Mouse (Mus musculus) thymus, postnatal 36 days (tissue): ENCODE measurements around the gene Gins2.
A peak's percentile ranks its signal among the peaks of the same experiment; 100 is the strongest.

Experiments used
- DNase-seq, 2 experiments: peaks; one replicate each; pipeline ENCODE4 v3.0.0; 2022; ENCODE audit warnings: mixed read lengths in 2 of 2

Gins2 gene

DNA sequence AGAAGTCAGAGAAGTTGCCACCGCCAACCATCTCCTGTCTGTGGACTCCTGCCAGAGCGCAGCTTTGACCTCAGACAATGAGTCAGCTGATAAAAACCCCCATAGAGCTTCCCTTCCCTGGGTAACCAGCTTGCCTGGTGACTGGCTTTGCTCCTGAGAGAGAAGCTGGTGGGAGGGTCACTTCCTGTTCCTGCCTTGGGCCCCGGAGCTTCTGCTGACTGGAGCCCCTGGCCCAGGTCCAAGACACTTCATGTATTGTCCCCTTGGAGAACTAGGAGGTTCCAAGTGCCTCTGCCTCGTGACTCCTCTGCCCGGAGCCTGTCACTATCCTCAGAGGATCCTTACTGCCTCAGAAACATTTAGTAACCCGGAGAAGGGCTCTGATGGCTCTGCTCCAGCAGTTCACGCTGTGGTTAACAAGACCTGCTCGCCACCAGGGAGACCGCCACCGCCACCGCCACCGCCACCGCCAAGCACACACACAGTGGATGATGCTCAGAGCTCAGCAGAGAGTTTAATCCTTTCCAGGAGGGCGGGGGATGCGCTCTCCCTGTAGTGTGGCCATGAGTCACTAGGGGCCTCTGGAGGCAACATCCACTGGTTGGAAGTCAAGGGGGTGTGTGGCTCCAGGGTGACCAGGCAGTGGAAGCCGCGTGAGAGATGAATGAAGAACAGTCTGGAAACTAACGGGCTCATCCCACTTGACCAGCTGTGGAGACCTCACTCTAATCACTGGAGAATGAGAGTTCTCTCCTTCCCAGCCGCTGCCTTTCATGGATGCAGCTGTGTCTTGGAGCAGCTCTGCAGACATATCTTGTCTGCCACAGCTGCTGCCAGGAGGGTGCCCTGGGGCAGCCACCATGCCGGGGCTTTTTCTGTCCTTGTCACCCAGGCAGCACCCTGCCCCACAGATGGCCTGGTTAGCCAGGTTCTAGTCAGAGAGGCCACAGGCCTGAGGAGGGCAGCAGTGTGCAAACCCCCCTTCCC lies 25.0 kb downstream of the Gins2 start:
- DNase-seq: no peak

DNA sequence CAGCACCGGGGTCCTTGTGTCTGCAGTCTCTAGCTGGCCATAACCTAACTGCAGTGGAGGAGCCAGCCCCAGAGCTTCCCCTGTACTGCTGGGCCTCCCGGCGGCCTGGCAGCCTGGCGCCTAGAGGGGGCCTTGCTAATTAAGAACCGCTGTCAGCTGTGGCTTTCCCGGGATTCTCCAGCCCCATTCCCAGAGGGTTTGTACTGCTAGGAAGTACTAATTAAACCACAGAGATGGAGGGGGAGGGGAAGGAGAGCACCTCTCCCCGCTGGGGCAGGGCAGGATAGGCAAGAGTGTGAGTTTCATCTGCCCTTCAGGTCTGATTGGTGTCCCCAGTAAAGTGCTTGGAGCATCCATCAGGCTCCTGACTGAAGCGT lies 25.8 kb downstream of the Gins2 start:
- no peak for DNase-seq

DNA sequence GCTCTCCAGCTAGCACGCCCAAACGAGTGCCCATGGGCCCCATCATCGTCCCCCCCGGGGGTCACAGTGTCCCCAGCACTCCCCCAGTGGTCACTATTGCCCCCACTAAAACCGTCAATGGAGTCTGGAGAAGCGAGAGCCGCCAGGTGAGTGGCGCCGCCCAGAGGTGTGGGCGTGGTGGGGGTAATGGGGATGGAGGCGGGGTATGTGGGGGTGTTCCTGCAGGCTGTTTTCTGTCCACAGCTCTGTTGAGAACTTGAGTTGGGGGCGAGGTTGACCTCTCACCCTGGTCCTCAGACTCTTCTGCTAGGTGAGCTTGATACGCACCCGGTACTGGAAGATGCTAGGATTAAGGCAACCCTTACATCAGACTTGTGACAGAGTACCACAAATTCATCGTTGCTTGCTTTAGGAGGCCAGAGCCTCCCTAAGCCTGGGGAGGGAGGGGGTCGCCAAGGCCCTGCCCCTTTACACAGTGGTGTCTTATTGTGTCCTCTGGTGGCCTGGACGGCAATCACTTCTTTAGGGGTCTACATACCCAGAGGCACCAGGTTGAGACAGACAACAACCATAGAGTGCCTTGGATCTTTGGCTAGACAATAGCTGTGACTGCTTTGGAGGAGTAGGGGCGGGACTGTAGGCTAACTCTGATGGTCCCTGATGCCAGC lies 26.3 kb downstream of the Gins2 start:
- DNase-seq: no peak

DNA sequence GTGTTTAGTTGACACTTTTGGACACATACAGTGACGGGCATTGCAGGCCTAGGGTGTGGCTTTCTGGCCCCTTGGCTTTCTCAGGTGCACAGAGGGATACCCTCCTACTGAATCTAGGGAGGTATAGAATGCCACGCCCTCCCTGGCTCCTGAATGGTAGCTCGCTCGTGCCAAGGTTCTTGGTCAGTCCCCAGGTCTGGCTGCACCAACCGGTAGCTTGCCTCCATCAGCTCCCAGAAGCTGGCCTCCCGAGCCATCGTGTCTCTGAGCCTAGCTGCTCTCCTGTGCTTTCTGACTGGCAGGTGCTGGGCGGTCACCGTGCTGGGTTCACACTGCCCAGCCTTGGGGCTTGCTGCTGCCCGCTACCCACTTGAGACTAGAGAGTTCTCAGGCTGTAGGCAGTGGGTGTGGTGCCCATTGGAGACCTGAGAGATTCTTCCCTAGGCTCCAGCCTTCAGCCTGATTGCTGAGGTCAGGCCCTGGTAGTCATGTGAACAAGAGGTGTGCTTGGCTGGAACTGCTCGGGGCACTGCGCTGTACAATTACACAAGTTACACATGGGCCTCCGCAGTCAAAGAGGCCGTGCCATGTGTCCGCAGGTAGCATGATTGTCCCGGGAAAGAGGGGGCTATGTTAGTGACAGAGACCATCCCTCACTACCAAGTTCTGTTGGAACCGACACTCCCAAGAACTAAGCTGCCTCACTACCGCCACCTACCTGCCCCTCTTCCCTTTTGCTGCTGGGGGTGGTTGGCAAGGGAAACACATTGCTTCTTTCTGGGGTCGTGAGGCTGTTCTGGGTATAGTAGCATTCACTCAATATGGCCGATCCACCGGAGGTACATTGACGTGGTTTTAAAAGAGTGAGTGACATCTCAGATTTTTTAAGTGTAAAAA lies 27.3 kb downstream of the Gins2 start:
- DNase-seq: peak; percentile 69 to 70

GRCm38 (mm10) chr8:120560535-120560934 lies 28.6 kb downstream of the Gins2 start:
- no peak for DNase-seq

DNA sequence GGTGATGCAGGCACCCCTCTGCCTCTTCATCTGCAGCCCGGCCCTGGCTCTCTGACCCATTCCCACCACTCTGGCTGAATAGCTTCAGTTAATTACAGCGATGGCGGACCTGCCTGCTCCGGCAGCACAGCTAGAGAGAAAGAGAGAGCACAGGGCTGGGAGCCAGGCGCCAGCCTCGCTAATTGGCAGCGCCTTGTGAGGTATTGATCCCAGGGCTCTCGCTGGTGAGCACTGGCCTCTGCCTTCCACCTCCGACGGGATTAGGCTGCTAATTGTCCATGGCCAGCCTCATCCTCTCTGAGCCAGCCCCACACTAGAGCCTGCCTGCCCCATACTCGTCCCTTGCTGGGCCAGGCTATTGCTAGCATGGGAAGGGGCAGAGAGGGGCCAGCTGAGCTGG lies 29.4 kb downstream of the Gins2 start:
- DNase-seq: no peak

GRCm38 (mm10) chr8:120558162-120558561 lies 30.9 kb downstream of the Gins2 start:
- DNase-seq: peak in 1 of 2 experiments; percentile 38

GRCm38 (mm10) chr8:120557170-120557965 lies 31.7 kb downstream of the Gins2 start:
- DNase-seq: peak; percentile 50 to 71

DNA sequence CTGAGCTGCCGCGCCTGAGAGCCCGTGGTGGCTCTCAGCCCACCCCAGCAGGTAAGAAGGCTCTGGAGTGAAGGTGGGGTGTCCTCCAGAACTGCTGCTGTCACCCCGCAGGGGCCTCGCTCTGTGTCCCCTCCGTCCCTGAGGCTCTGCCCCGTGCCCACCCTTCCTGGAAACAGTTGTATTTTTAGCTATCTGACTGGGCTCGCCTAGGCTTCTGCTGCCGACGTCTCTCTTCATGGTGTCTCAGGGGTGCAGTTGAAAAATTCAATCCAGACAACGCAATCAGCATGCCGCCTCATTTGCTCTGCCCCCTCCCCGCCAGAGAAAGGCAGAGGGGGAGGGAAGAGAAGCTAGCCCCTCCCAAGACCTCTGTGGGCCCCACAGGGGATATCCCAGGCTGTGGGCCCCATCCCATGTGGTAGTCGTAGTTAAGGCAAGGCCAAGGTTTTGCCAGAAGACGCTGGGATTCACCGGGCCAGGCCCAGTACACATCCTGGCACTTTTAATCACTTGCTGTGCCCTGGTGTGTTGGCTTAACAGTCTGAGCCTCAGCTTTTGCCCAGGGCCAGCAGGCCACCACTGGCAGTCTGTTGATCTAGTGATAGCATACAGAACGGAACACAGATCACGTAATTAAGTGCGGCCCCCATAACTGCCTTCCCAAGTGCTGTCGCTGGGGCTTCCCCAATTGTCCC lies 32.8 kb downstream of the Gins2 start:
- peak in 1 of 2 experiments; percentile 27 for DNase-seq

DNA sequence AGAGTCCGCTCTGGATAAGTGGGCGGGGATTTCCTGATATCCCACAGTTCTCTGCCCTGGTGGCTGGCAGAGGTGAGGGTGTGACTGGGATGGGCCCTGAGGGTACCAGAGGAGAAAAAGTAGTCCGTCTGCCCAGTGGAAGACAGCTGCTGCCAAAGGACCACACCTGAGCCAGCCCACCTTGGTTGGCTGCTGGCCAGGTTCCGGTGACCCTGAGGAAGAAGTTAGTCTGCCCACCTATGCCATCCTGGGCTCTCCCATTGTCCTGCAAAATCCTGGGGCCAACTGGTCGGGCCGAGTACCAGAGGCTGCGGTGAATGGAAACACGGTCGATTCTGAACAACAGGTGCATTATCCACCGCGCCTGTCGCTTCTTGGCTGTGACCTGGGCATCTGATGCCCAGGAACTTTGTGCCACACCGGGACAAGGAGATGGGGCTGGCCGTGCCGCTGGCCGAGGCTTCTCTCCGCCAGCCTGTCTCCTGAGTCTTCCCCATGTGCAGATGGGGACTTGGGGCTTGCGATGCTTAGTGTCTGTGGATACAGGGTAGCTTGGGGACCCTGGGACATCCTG lies 34.6 kb downstream of the Gins2 start:
- DNase-seq: peak in 1 of 2 experiments; percentile 19

DNA sequence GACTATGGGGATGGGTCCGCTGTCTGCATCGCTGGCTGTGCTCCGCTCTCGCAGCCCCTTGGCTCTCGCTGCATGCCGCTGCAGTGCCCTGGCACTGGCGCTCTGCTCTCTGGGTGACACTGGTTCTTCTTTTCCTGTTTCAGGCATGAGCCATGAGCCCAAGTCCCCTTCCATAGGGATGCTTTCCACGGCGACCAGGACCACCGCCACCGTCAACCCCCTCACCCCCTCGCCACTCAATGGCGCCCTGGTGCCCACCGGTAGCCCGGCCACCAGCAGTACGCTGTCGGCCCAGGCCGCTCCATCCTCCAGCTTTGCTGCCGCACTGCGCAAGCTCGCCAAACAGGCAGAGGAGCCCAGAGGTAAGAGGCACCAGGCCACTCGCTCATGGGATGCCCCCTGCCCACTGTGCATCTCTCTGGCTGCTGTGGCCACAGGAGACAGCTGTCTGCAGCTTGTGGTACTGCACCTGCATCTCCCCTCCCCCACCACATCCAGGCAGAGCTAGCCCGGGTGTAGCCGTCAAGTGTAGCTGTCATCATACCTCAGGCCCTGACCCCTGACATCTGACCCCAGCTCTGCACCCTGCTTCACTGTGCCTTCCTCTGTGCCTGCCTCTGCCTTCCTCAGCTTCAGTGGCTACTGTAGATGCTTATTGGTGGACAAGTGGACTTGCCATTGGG lies 35.5 kb downstream of the Gins2 start:
- peak; percentile 69 to 81 for DNase-seq

GRCm38 (mm10) chr8:120552509-120552908 lies 36.6 kb downstream of the Gins2 start:
- peak in 1 of 2 experiments; percentile 34 for DNase-seq

GRCm38 (mm10) chr8:120551677-120551980 lies 37.5 kb downstream of the Gins2 start:
- no peak for DNase-seq

DNA sequence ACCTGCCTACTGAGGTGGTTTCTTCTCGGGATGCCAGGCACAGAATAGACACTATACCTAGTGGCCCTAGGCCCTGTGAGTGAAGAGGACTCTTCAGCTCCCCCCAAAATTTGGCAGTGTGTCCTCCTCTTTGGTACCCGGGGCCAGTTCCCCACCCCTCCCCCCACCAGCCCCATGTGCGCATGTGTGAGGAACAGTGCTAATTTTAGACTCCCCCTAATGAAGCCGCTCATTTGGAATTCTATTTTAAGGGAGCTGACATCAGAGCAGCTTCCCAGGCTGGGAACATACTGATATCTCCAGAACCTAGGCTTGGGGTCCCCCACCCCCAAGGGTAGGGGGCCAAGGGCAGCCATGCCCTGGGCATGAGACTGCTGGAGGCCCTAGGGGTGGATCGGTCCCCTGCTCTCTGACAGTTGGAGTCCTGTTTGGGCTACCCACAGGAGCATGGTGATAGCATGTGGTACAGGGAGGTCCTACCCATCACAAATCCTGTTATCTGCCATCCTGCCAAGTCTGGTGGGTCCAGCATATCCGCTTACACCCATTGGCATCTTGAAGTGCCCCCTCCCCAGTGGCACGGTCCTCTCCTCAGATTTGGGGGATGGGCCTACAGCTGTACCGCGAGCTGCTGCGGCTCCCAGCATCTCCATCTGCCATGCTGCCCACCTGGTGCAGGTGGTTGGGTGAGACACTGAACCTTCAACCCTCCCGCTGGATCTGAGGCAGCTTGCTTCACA lies 38.0 kb downstream of the Gins2 start:
- peak in 1 of 2 experiments; percentile 49 for DNase-seq

GRCm38 (mm10) chr8:120550430-120550829 lies 38.7 kb downstream of the Gins2 start:
- no peak for DNase-seq

DNA sequence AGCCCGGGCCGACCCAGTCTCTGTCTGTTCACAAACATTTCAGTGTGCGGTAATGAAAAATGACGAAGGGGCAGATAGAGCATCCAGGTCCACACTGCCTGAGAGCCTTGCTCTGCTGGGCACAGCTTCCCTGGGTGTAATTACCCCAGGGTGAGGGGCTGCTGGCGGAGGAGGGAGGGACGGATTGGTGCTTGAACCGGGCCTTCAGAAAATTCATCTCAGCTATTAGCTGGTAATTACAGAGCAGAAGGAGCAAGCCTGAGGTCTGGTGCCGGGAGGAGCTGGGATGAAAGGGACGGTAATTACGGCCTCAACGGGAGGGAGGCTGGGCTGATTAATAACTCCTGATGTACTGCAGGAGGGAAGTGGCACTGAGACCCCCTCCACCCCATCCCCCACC lies 39.2 kb downstream of the Gins2 start:
- no peak for DNase-seq

GRCm38 (mm10) chr8:120549321-120549921 lies 39.7 kb downstream of the Gins2 start:
- DNase-seq: no peak

- DNase-seq: no peak
Measured at GRCm38 (mm10) chr8:120548313-120548761, 40.8 kb downstream of the Gins2 start.

GRCm38 (mm10) chr8:120547562-120547961 lies 41.5 kb downstream of the Gins2 start:
- no peak for DNase-seq
